Mouse (Mus musculus) heart, adult 2 months (tissue): ENCODE results near the gene Zfp296.

Experiments used
- CTCF ChIP-seq: fragments of 200-600 bp; IDR thresholded peaks from 2 replicates; pipeline ENCODE4 v1.8.1; 2022; ENCODE audit warnings: antibody characterized with exemption, mild to moderate bottlenecking, moderate library complexity
- EP300 ChIP-seq: fragments of 200-500 bp; IDR thresholded peaks from 2 replicates; pipeline ENCODE4 v1.6.1; 2011; ENCODE audit warnings: low read depth, low read length, control low read depth; ENCODE audit not compliant: insufficient read depth
- POLR2A ChIP-seq: fragments of 200-500 bp; IDR thresholded peaks from 2 replicates; pipeline ENCODE4 v1.6.1; 2011; ENCODE audit warnings: mild to moderate bottlenecking, low read depth, low read length, control low read depth; ENCODE audit not compliant: insufficient read depth

- TF ChIP-seq CTCF, result peak; percentile 63
- no peak for TF ChIP-seq POLR2A
- TF ChIP-seq EP300, result no peak
These were observed 18.1 kb upstream of the Zfp296 start for GRCm38 (mm10) chr7:19558965-19559364.
